Mouse (Mus musculus) G1E (cell line): ENCODE data around the gene Acap3.

ENCODE experiments used
- CTCF ChIP-seq: IDR thresholded peaks from 2 replicates; pipeline ENCODE4 v1.5.1; 2012; ENCODE audit warnings: low read depth, low read length, inconsistent platforms, mixed read lengths
- GATA1 ChIP-seq: IDR thresholded peaks from 2 replicates; pipeline ENCODE4 v1.6.1; 2012; ENCODE audit warnings: borderline replicate concordance, low read length, inconsistent platforms, mixed read lengths
- GATA2 ChIP-seq: IDR thresholded peaks from 2 replicates; pipeline ENCODE4 v1.6.1; 2012; ENCODE audit warnings: low read depth, low read length, inconsistent platforms, borderline replicate concordance

DNA sequence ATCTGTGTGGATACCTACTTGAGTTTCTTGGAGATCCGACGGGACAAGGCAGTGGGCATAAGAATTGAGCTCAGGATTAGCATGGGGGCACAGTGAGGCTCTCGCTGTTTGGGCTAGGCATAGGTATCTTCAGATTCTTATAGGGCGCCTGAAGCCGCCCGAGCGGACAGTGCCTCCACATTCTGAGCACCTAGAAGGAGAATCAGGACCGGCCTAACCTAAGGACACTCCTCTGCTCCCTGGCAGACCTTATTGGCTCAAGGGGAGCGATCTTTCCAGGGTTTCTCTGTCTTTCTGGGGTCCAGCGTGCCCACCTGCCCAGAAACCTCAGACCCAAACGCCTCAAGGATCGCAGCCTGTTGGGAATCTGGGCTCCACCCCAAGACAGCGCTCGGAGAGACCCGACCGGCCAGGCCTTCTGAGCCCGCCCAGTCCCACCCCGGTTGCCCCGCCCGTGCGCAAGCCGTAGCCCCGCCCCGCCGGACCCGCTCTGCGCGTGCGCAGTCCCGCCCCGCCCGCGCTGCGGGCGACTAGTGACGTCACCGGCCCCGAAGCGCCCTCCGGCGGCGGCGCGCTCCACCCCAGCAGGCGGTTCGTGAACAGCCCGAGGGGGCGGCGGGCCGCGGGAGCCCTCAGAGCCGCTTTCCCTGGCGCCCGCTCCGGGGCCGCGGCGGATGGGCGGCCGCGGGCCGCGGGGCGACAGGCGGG lies 44.6 kb upstream of the Acap3 start, which contains the start of gene Dvl1:
- no peak for TF ChIP-seq CTCF
- no peak for TF ChIP-seq GATA2
- TF ChIP-seq GATA1, result no peak
